Mouse (Mus musculus) midbrain, postnatal 0 days (tissue): ENCODE data around the gene Midn. TPM values are rescaled to one million over a fixed set of nuclear protein-coding genes. Genes with fewer than 3 reads are reported as not detected.

ENCODE experiments used
- ATAC-seq: fragments of 200-750 bp; cut with Nextera tagmentation; 2 replicates; pipeline ENCODE4 v1.8.0; 2017; ENCODE audit warnings: moderate number of reproducible peaks, mild to moderate bottlenecking, moderate TSS enrichment, moderate library complexity; ENCODE audit not compliant: low FRiP score
- DNase-seq: peaks from one replicate; pipeline ENCODE4 v3.0.0-alpha.2; 2015; ENCODE audit warnings: low spot score
- H3K27ac ChIP-seq: fragments of 300-500 bp; sonication (generic); 2 replicates; pipeline ENCODE4 v1.5.1; 2014; ENCODE audit warnings: low read depth, mild to moderate bottlenecking, low read length, mixed read lengths
- H3K27me3 ChIP-seq: fragments of 300-500 bp; sonication (generic); 2 replicates; pipeline ENCODE4 v1.6.1; 2014; ENCODE audit warnings: low read length, control low read depth, mixed read lengths; ENCODE audit not compliant: insufficient read depth
- H3K36me3 ChIP-seq: fragments of 300-500 bp; sonication (generic); 2 replicates; pipeline ENCODE4 v1.6.1; 2014; ENCODE audit warnings: low read length, control low read depth, mixed read lengths; ENCODE audit not compliant: insufficient read depth
- H3K4me1 ChIP-seq: fragments of 300-500 bp; sonication (generic); 2 replicates; pipeline ENCODE4 v1.6.1; 2014; ENCODE audit warnings: mild to moderate bottlenecking, control low read depth, antibody characterized with exemption, low read length, mixed read lengths; ENCODE audit not compliant: insufficient read depth
- H3K4me2 ChIP-seq: fragments of 300-500 bp; sonication (generic); 2 replicates; pipeline ENCODE4 v1.6.1; 2014; ENCODE audit warnings: low read depth, mild to moderate bottlenecking, low read length, mixed read lengths; ENCODE audit not compliant: poor library complexity, severe bottlenecking
- H3K4me3 ChIP-seq: fragments of 300-500 bp; sonication (generic); 2 replicates; pipeline ENCODE4 v1.5.1; 2014; ENCODE audit warnings: low read depth, mild to moderate bottlenecking, low read length, moderate library complexity
- H3K9ac ChIP-seq: fragments of 300-500 bp; sonication (generic); replicated peaks from 2 replicates; pipeline ENCODE4 v1.6.1; 2014; ENCODE audit warnings: mild to moderate bottlenecking, low read length, moderate library complexity, mixed read lengths; ENCODE audit not compliant: poor library complexity, severe bottlenecking
- H3K9me3 ChIP-seq: fragments of 300-500 bp; sonication (generic); 2 replicates; pipeline ENCODE4 v1.6.1; 2016; ENCODE audit warnings: low read length, control low read depth
- CTCF ChIP-seq: IDR thresholded peaks from 2 replicates; pipeline ENCODE4 v1.5.1; 2016; ENCODE audit warnings: antibody characterized with exemption, mild to moderate bottlenecking
- WGBS: fragments of 180-500 bp; shearing (Covaris S2); extraction: QIAGEN DNeasy Blood & Tissue Kit; methylation state at CpG from one replicate; pipeline ENCODE4 v1.1.7; 2014; 5-methylcytosine and 5-hydroxymethylcytosine counted together
- polyA plus RNA-seq: library from polyadenylated mRNA; unstranded; fragments of >200 nt; fragmentation: Nextera tagmentation; extraction: Ambion mirVana; gene quantifications from 2 replicates; pipeline ENCODE4 v1.2.1, GENCODE M21; 2015
- total RNA-seq: library from RNA; depleted of rRNA; stranded (reverse); fragments of >200 nt; gene quantifications from 2 replicates; pipeline ENCODE4 v1.2.3, GENCODE M21; 2014

Midn gene
- total and polyA plus RNA-seq, 2 experiments from 2014 or later = 17.2 to 143 TPM

DNA sequence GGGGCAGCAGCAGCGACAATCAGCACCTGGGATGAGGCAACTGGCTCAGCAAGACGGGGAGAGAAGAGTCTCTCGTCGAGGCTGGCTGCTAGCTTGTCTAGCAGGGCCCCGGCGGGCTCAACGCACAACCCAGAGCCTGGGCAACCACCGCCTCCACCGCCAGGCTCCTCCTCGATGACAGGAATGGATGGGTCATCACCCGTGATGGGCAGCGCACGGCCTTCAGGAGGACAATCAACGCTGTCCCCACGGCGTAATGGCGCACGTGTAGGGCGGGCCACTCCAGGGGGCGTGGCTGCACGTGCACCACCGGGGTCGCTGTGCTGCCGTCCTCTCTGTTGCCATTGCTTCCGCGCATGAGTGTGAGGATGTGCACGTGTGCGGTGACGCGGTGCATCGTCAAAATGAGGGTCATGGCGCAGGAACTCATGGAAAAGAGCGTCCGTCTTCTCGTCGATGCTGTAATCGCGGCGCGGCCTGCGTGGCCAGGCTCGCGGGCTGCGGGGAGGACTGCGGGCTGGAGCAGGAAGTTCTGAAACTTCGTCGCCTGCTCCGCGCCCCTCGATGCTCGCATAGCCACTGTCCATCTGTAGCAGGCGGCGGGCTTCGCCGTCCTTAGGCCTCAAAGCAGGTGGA is 16.6 kb upstream of the Midn start:
- no peak overlapping the region; the same call in 1 of the 2 replicates for H3K9ac ChIP-seq
- no peaks in the 10 kb centered on the region for H3K9me3 ChIP-seq
- WGBS = 18% methylated on average over 49 of the region's 55 CpGs
- peaks cover 83% of the 10 kb centered on the region for H3K36me3 ChIP-seq
- peaks cover 10% of the 10 kb centered on the region; the same call in 1 of the 2 replicates for H3K4me1 ChIP-seq
- DNase-seq = peak; percentile 83
- H3K27me3 ChIP-seq = no peaks in the 10 kb centered on the region
- H3K27ac ChIP-seq = peak overlapping the region; percentile 67
- H3K4me3 ChIP-seq = peak overlapping the region; percentile 7; the same call in 1 of the 2 replicates
- peak; percentile 36; the same call in 1 of the 2 replicates for TF ChIP-seq CTCF
- ATAC-seq = peak; percentile 75
- H3K4me2 ChIP-seq = peak overlapping the region; percentile 10; the same call in 1 of the 2 replicates

DNA sequence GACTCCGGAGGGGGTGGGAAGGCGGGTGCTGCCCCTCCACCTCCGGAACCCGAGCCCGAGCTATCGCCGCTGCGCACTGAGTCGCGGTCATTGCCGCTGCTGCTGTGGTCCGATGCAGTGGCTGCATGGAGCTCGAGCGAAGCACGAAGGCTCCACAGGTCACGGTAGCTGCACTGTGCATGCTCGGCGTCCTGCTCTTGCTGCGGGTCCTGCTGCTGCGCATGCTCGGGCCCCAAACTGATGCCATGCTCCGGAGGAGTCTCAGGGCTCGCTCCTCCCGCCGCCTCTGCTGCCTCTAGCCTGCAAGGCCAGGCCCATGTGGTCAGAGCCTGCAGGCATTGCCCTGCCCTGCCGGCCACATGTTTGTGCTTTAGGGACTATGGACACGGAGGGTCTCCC is 16.1 kb upstream of the Midn start:
- H3K4me3 ChIP-seq = peak overlapping the region; percentile 7; the same call in 1 of the 2 replicates
- peak; percentile 22 for DNase-seq
- 22% methylated on average over 27 of the region's 27 CpGs for WGBS
- no peaks in the 10 kb centered on the region for H3K9me3 ChIP-seq
- no peaks in the 10 kb centered on the region for H3K27me3 ChIP-seq
- TF ChIP-seq CTCF = no peak
- H3K4me2 ChIP-seq = peak overlapping the region; percentile 10; the same call in 1 of the 2 replicates
- H3K27ac ChIP-seq = peak overlapping the region; percentile 67
- ATAC-seq = 0 out of 2 replicates have a peak, but pooled peaks have one; percentile 33
- H3K4me1 ChIP-seq = peaks cover 15% of the 10 kb centered on the region
- peaks cover 77% of the 10 kb centered on the region for H3K36me3 ChIP-seq
- H3K9ac ChIP-seq = no peak overlapping the region; the same call in 1 of the 2 replicates

DNA sequence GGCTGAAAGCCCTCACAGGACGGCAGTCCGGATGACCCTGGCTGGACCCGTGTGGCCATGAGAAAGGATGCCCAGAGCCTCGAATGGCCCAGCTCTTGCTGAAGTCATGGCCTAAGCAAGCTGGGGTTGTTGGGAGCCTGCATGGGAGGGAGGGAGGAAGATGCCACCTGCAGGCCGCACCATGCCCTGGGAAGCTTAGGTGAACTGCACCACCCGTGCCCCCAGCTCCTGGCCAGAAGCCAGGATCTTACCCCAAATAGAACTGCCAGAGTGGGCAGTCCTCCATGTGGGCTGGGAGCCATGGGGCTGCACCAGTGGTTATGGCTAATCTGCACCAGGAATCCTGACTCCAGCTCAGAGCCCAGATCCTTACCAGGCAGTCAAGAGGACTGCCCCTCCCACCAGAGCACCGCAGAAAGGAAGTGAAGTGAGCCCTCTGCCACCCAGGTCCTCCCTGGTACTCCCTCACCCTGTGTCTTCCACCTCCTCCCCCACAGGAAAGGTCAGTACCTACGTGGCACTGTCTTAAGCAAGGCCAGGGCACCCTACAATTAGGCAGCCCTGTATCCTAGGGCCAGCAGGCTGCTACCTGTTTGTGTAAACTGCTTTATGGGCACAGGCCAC is 14.7 kb upstream of the Midn start:
- no peak overlapping the region for H3K9ac ChIP-seq
- WGBS = 63% methylated on average over 8 of the region's 8 CpGs
- H3K4me3 ChIP-seq = no peak overlapping the region
- peaks cover 20% of the 10 kb centered on the region for H3K4me1 ChIP-seq
- DNase-seq (no peak), ATAC-seq (no peak)
- peaks cover 65% of the 10 kb centered on the region for H3K36me3 ChIP-seq
- no peaks in the 10 kb centered on the region for H3K27me3 ChIP-seq
- peak; percentile 36 for TF ChIP-seq CTCF
- H3K27ac ChIP-seq = no peak overlapping the region
- no peak overlapping the region for H3K4me2 ChIP-seq
- no peaks in the 10 kb centered on the region for H3K9me3 ChIP-seq

GRCm38 (mm10) chr10:80134421-80134820 is 13.7 kb upstream of the Midn start:
- ATAC-seq (no peak), DNase-seq (no peak)
- TF ChIP-seq CTCF = no peak
- Histone ChIP-seq H3K27me3 (no peaks in the 10 kb centered on the region), H3K9ac (no peak overlapping the region), H3K36me3 (peaks cover 54% of the 10 kb centered on the region), H3K4me2 (no peak overlapping the region), H3K4me3 (no peak overlapping the region), H3K27ac (no peak overlapping the region), H3K4me1 (peaks cover 20% of the 10 kb centered on the region), H3K9me3 (no peaks in the 10 kb centered on the region)
- 85% methylated on average over 9 of the region's 9 CpGs for WGBS

DNA sequence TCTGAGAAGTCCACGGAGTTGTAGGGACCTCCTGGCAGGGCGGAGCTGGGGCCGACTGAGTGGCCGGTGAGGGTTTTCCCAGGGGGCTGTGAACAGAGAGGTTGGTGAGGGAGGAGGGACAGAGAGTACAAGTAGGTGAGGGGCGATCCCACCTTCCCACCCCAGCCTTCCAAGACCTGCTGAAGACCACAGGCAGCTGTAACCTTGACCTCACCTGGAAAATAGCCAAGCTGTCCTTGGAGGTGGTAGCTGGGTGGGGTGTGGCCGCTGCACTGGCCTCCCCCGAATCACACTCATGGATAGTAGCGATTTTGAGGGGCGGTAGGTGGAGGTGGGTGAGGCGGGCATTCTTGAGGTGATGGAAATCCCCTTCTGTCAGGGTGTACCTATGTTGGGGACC is 12.9 kb upstream of the Midn start:
- Histone ChIP-seq H3K9ac (no peak overlapping the region), H3K4me3 (no peak overlapping the region), H3K4me1 (peaks cover 20% of the 10 kb centered on the region), H3K36me3 (peaks cover 47% of the 10 kb centered on the region), H3K27ac (no peak overlapping the region), H3K4me2 (no peak overlapping the region), H3K9me3 (no peaks in the 10 kb centered on the region), H3K27me3 (no peaks in the 10 kb centered on the region)
- TF ChIP-seq CTCF = no peak
- no peak for DNase-seq
- ATAC-seq = no peak
- 89% methylated on average over 10 of the region's 10 CpGs for WGBS

DNA sequence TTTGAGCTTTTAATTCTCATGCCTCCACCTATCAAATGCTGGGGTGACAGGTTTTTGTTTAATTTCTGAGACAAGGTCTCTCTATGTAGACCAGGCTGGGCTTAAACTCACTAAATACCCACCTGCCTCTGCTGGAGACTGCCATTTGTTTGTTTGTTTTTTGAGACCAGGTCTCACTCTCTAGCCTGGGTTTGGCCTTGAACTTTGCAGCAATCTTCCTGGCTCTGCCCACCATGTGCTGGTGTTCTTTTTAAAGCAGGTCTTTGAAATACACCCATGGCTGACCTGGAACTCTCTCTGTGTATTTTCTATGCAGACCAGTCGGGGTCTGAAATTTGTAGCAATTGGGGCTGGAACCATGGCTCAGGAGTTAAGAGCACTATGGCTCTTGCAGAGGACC is 12.4 kb upstream of the Midn start:
- Histone ChIP-seq H3K4me2 (no peak overlapping the region), H3K9ac (no peak overlapping the region), H3K9me3 (no peaks in the 10 kb centered on the region), H3K4me3 (no peak overlapping the region), H3K4me1 (peaks cover 20% of the 10 kb centered on the region), H3K36me3 (peaks cover 44% of the 10 kb centered on the region), H3K27ac (no peak overlapping the region), H3K27me3 (no peaks in the 10 kb centered on the region)
- WGBS = 97% methylated on average over 1 of the region's 1 CpGs
- ATAC-seq = no peak
- DNase-seq = no peak
- no peak for TF ChIP-seq CTCF
